Mouse (Mus musculus) spleen, postnatal 4 days (tissue): Measurements from ENCODE around the gene Dram1.

ENCODE experiments used
- DNase-seq, 2 experiments: peaks; one replicate each; pipeline ENCODE4 v3.0.0; 2022; ENCODE audit warnings: low spot score in 2 of 2

Dram1 gene

GRCm38 (mm10) chr10:88379013-88379885 lies at the start of gene Dram1, which contains the start of gene Gnptab:
Dram1 (minus strand) TSS chr10:88379080.
Gnptab (plus strand) TSS chr10:88379132.
- DNase-seq, result peak; percentile 86 to 96

- DNase-seq, result no peak
These were observed 49.1 kb upstream of the Dram1 start for GRCm38 (mm10) chr10:88427998-88428397.

GRCm38 (mm10) chr10:88426896-88427295 lies 48.0 kb upstream of the Dram1 start:
- no peak for DNase-seq

- peak in 1 of 2 experiments; percentile 28 for DNase-seq
These were observed 47.4 kb upstream of the Dram1 start for GRCm38 (mm10) chr10:88426158-88426816.

DNA sequence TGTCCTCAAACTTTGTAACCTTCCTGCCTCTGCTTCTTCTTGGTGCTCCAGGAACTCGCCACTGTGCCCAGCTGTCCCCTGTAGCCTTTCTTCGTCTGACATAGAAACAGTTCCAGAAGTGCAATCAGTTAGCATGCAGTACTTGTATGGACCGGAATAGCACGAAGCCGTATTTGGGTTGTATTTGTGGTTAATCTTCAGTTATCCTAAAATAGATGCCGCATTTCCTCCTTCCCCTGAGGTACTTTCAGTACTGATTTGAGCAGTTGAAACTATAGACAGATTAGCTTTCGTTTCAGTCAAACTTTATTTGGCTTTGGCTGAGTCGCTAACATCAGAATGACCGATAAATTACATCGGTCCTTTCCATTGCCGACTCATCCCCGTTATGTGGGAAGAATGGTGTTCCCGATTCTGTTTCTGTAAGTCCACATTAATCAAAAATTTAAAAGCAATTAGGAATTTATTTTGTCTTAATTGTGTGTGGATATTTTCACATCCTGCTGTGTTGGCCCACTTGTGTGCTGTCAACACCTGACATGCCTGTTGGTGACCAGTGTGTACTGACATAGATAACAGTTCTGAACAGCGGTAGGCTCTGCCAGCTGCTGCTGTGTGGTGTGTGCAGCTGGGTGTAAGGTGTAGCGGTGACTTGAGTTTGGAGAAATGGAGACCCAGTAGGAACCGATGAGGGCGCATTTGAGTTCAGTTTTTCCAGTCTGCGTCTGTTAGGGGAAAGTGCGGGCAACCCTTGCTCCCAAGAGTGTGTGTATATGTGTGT lies 42.0 kb upstream of the Dram1 start:
- DNase-seq, result no peak

GRCm38 (mm10) chr10:88420141-88420541 lies 41.3 kb upstream of the Dram1 start:
- DNase-seq, result no peak

GRCm38 (mm10) chr10:88417686-88418085 lies 38.8 kb upstream of the Dram1 start:
- no peak for DNase-seq

- no peak for DNase-seq
These were observed 33.6 kb upstream of the Dram1 start for GRCm38 (mm10) chr10:88412290-88412995.

GRCm38 (mm10) chr10:88409751-88410150 lies 30.9 kb upstream of the Dram1 start:
- DNase-seq, result no peak

DNA sequence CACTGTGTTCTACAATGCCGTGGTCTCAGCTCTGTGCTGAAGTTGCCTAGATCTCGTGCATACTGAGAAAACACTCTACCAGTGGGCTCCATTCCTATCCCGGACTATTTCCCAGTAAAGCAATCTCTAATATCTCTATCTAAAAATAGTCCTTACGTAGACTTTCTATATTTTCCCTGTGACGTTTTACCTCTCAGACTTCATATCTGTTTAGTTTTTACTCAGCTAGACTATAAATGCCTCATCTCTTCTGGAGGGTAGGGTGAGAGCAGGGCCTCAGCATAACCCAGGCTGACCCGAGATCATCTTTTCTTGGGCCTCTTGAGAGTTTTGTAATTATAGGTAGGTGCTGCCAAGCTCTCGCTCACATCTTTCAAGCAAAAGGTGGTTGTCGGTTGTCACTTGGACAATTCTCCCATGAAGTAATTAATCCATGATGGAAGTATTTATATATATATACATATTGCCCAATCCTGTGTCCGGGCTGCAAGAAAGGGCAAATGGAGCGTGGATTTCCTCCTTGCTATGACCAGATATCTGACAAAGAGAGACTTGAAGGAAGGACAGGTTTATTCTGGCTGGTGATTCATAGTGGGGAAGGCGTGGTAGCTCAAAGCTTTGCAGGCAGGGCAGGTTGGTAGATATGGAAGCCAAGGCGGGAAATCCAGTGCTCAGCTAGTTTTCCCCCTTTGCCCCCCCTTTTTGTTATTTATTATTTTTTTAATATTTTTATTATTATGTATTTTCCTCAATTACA lies 29.2 kb upstream of the Dram1 start:
- no peak for DNase-seq

- no peak for DNase-seq
These were observed 26.9 kb upstream of the Dram1 start for GRCm38 (mm10) chr10:88405812-88406211.

DNA sequence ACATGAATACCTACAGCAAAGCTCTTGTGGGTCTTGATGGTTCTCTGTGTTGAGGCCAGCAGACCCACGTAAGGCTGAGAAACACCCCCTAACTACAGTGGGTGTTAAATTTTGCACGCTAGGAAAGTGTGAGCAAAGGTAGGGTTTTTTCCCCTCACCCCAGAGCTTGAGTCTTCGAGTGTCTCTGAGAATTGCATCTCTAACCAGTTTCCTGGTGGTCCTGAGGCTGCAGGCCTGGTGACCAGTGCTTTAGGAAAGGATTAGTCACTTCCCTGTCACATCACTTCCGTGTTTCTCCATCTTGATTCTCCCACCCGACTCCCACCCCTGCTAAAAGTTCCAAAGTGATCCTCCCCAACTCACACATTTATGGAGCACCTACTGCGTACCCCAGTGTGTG lies 25.3 kb upstream of the Dram1 start:
- DNase-seq, result no peak

- DNase-seq, result no peak
These were observed 24.1 kb upstream of the Dram1 start for GRCm38 (mm10) chr10:88403021-88403420.

- no peak for DNase-seq
These were observed 20.4 kb upstream of the Dram1 start for GRCm38 (mm10) chr10:88399271-88399670.

GRCm38 (mm10) chr10:88398668-88399243 lies 19.9 kb upstream of the Dram1 start:
- no peak for DNase-seq

DNA sequence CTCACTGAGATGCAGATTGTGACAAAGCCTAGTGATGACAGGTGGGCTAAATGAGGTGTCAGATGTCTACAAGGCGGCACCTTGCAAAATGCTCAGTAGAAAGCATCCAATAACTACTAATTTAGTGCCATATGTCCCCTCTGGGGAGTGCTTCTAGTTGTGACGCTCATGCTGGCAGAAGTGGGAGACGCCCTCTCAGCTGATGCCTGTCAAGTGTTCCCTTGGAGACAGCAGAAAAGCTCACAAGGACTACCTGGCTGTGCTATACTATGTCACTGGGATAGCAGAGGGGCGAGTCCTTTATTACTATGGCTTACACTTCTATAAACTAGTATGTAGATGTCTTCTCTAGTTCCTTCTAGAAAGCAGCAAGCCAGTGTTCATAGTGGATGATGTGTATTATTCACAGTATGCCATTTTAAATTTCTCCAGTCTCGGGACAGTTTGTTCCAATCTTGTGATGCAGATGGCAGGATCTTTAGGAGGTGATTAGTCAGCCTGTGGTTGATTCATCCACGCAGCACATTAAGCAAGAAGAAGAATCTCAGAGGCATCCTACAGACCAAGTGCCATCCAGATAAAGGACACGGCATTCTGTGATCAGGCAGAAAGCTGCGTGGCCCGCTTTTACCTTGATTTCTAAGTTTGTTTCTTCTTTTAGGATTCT lies 13.4 kb upstream of the Dram1 start:
- no peak for DNase-seq

GRCm38 (mm10) chr10:88391495-88391894 lies 12.6 kb upstream of the Dram1 start:
- DNase-seq, result no peak

- peak in 1 of 2 experiments; percentile 22 for DNase-seq
These were observed 11.4 kb upstream of the Dram1 start for GRCm38 (mm10) chr10:88390096-88390790.

- no peak for DNase-seq
These were observed 10.7 kb upstream of the Dram1 start for GRCm38 (mm10) chr10:88389576-88389975.
